Mouse (Mus musculus) forebrain, embryonic 12.5 days (tissue): ENCODE measurements around the gene Cerkl. TPM values are rescaled to one million over a fixed set of nuclear protein-coding genes. Genes with fewer than 3 reads are reported as not detected.
A peak's percentile ranks its signal among the peaks of the same experiment; 100 is the strongest.

Experiments used
- ATAC-seq: fragments of 200-750 bp; cut with Nextera tagmentation; 2 replicates; pipeline ENCODE4 v1.8.0; 2017; ENCODE audit warnings: moderate TSS enrichment; ENCODE audit not compliant: low FRiP score
- H3K27ac ChIP-seq: fragments of 300-500 bp; sonication (generic); 2 replicates; pipeline ENCODE4 v1.5.1; 2016; ENCODE audit warnings: mild to moderate bottlenecking
- H3K27me3 ChIP-seq: fragments of 300-500 bp; sonication (generic); 2 replicates; pipeline ENCODE4 v1.6.1; 2016; ENCODE audit warnings: mild to moderate bottlenecking
- H3K36me3 ChIP-seq: fragments of 300-500 bp; sonication (generic); replicated peaks from 2 replicates; pipeline ENCODE4 v1.6.1; 2016; ENCODE audit warnings: mild to moderate bottlenecking
- H3K4me1 ChIP-seq: fragments of 300-500 bp; sonication (generic); 2 replicates; pipeline ENCODE4 v1.6.1; 2016
- H3K4me2 ChIP-seq: fragments of 300-500 bp; sonication (generic); 2 replicates; pipeline ENCODE4 v1.6.1; 2016; ENCODE audit warnings: mild to moderate bottlenecking, moderate library complexity
- H3K4me3 ChIP-seq: fragments of 300-500 bp; sonication (generic); replicated peaks from 2 replicates; pipeline ENCODE4 v1.5.1; 2016; ENCODE audit warnings: mild to moderate bottlenecking
- H3K9ac ChIP-seq: fragments of 300-500 bp; sonication (generic); 2 replicates; pipeline ENCODE4 v1.6.1; 2016; ENCODE audit warnings: mild to moderate bottlenecking
- H3K9me3 ChIP-seq: fragments of 300-500 bp; sonication (generic); 2 replicates; pipeline ENCODE4 v1.6.1; 2016
- WGBS: fragments of 180-500 bp; shearing (Covaris S2); methylation state at CpG from one replicate; pipeline ENCODE4 v1.1.7; 2016; 5-methylcytosine and 5-hydroxymethylcytosine counted together
- polyA plus RNA-seq: library from polyadenylated mRNA; unstranded; fragments of >200 nt; fragmentation: Nextera tagmentation; extraction: Ambion mirVana; gene quantifications from 2 replicates; pipeline ENCODE4 v1.2.1, GENCODE M21; 2016

The Cerkl gene
- polyA plus RNA-seq, 1 experiment from 2014 or later, result 2.4 TPM

GRCm38 (mm10) chr2:79455646-79456045 is 939 bp downstream of the Cerkl start:
- Histone ChIP-seq H3K9ac (peak overlapping the region; percentile 60; the same call in 1 of the 2 replicates), H3K36me3 (no peaks in the 10 kb centered on the region), H3K27me3 (peaks cover 80% of the 10 kb centered on the region), H3K27ac (peak overlapping the region; percentile 78), H3K4me3 (peak overlapping the region; percentile 42), H3K4me1 (peaks cover 60% of the 10 kb centered on the region), H3K4me2 (peak overlapping the region; percentile 63), H3K9me3 (no peaks in the 10 kb centered on the region)
- no peak for ATAC-seq
- under 1% methylated on average over 10 of the region's 10 CpGs for WGBS

- Histone ChIP-seq H3K4me1 (peaks cover 53% of the 10 kb centered on the region), H3K4me2 (peak overlapping the region; percentile 63), H3K4me3 (peak overlapping the region; percentile 42), H3K36me3 (no peaks in the 10 kb centered on the region), H3K27me3 (peaks cover 74% of the 10 kb centered on the region), H3K9me3 (no peaks in the 10 kb centered on the region), H3K27ac (peak overlapping the region; percentile 78), H3K9ac (peak overlapping the region; percentile 60)
- no peak for ATAC-seq
- 8% methylated on average over 15 of the region's 15 CpGs for WGBS
Observed at GRCm38 (mm10) chr2:79454786-79455446, 1.7 kb downstream of the Cerkl start.

- Histone ChIP-seq H3K9ac (peak overlapping the region; percentile 60), H3K36me3 (no peaks in the 10 kb centered on the region), H3K27ac (peak overlapping the region; percentile 78), H3K4me2 (peak overlapping the region; percentile 63), H3K9me3 (no peaks in the 10 kb centered on the region), H3K4me1 (peaks cover 46% of the 10 kb centered on the region), H3K4me3 (peak overlapping the region; percentile 42), H3K27me3 (peaks cover 70% of the 10 kb centered on the region)
- ATAC-seq, result peak; percentile 36; the same call in 1 of the 2 replicates
- 3% methylated on average over 55 of the region's 55 CpGs for WGBS
Observed at GRCm38 (mm10) chr2:79453901-79454781, 2.4 kb downstream of the Cerkl start.

GRCm38 (mm10) chr2:79451438-79451837 is 5.1 kb downstream of the Cerkl start:
- Histone ChIP-seq H3K27ac (no peak overlapping the region), H3K9ac (no peak overlapping the region), H3K9me3 (no peaks in the 10 kb centered on the region), H3K4me3 (no peak overlapping the region), H3K4me1 (peaks cover 21% of the 10 kb centered on the region), H3K4me2 (no peak overlapping the region), H3K27me3 (peaks cover 43% of the 10 kb centered on the region), H3K36me3 (no peaks in the 10 kb centered on the region)
- ATAC-seq, result no peak
- WGBS, result 38% methylated on average over 5 of the region's 5 CpGs

GRCm38 (mm10) chr2:79450684-79451394 is 5.7 kb downstream of the Cerkl start:
- H3K4me1 ChIP-seq, result peaks cover 20% of the 10 kb centered on the region
- no peak overlapping the region for H3K27ac ChIP-seq
- no peak overlapping the region for H3K4me2 ChIP-seq
- no peak overlapping the region for H3K9ac ChIP-seq
- no peaks in the 10 kb centered on the region for H3K36me3 ChIP-seq
- peaks cover 39% of the 10 kb centered on the region for H3K27me3 ChIP-seq
- no peak overlapping the region for H3K4me3 ChIP-seq
- WGBS, result 59% methylated on average over 4 of the region's 4 CpGs
- no peak for ATAC-seq
- H3K9me3 ChIP-seq, result no peaks in the 10 kb centered on the region

- ATAC-seq, result no peak
- Histone ChIP-seq H3K4me2 (no peak overlapping the region), H3K36me3 (no peaks in the 10 kb centered on the region), H3K27ac (no peak overlapping the region), H3K27me3 (peaks cover 24% of the 10 kb centered on the region), H3K4me3 (no peak overlapping the region), H3K4me1 (peaks cover 7% of the 10 kb centered on the region), H3K9me3 (no peaks in the 10 kb centered on the region), H3K9ac (no peak overlapping the region)
- WGBS, result 56% methylated on average over 4 of the region's 4 CpGs
Observed at GRCm38 (mm10) chr2:79449371-79449770, 7.2 kb downstream of the Cerkl start.

GRCm38 (mm10) chr2:79447198-79447597 is 9.4 kb downstream of the Cerkl start:
- no peak for ATAC-seq
- 76% methylated on average over 1 of the region's 1 CpGs for WGBS
- peaks cover 16% of the 10 kb centered on the region for H3K27me3 ChIP-seq

GRCm38 (mm10) chr2:79443861-79444620 is 12.5 kb downstream of the Cerkl start:
- H3K27me3 ChIP-seq, result no peaks in the 10 kb centered on the region
- H3K4me1 ChIP-seq, result no peaks in the 10 kb centered on the region
- no peak overlapping the region for H3K9ac ChIP-seq
- H3K9me3 ChIP-seq, result no peaks in the 10 kb centered on the region
- no peaks in the 10 kb centered on the region for H3K36me3 ChIP-seq
- H3K4me3 ChIP-seq, result no peak overlapping the region
- ATAC-seq, result no peak
- WGBS, result 86% methylated on average over 3 of the region's 3 CpGs
- H3K27ac ChIP-seq, result no peak overlapping the region
- H3K4me2 ChIP-seq, result no peak overlapping the region

More at GRCm38 (mm10) chr2:79447198-79447597, 9.4 kb downstream of the Cerkl start:
- H3K9ac ChIP-seq, result no peak overlapping the region
- H3K4me3 ChIP-seq, result no peak overlapping the region
- H3K36me3 ChIP-seq, result no peaks in the 10 kb centered on the region
- H3K4me2 ChIP-seq, result no peak overlapping the region
- H3K27ac ChIP-seq, result no peak overlapping the region
- no peaks in the 10 kb centered on the region for H3K9me3 ChIP-seq
- no peaks in the 10 kb centered on the region for H3K4me1 ChIP-seq

GRCm38 (mm10) chr2:79443401-79443800 is 13.2 kb downstream of the Cerkl start:
- no peaks in the 10 kb centered on the region for H3K9me3 ChIP-seq
- H3K27me3 ChIP-seq, result no peaks in the 10 kb centered on the region
- ATAC-seq, result no peak
- no peaks in the 10 kb centered on the region for H3K36me3 ChIP-seq
- no peak overlapping the region for H3K9ac ChIP-seq
- H3K27ac ChIP-seq, result no peak overlapping the region
- no peak overlapping the region for H3K4me3 ChIP-seq
- 95% methylated on average over 2 of the region's 2 CpGs for WGBS
- H3K4me2 ChIP-seq, result no peak overlapping the region
- no peaks in the 10 kb centered on the region for H3K4me1 ChIP-seq

GRCm38 (mm10) chr2:79442906-79443305 is 13.7 kb downstream of the Cerkl start:
- ATAC-seq, result no peak
- WGBS, result 80% methylated on average over 6 of the region's 6 CpGs
- Histone ChIP-seq H3K4me1 (no peaks in the 10 kb centered on the region), H3K9ac (no peak overlapping the region), H3K9me3 (no peaks in the 10 kb centered on the region), H3K27ac (no peak overlapping the region), H3K4me2 (no peak overlapping the region), H3K36me3 (no peaks in the 10 kb centered on the region), H3K4me3 (no peak overlapping the region), H3K27me3 (no peaks in the 10 kb centered on the region)

- H3K4me3 ChIP-seq, result no peak overlapping the region
- no peaks in the 10 kb centered on the region for H3K27me3 ChIP-seq
- WGBS, result 90% methylated on average over 2 of the region's 2 CpGs
- ATAC-seq, result no peak
- no peaks in the 10 kb centered on the region for H3K36me3 ChIP-seq
- no peak overlapping the region for H3K9ac ChIP-seq
- H3K4me1 ChIP-seq, result no peaks in the 10 kb centered on the region
- H3K27ac ChIP-seq, result no peak overlapping the region
- H3K9me3 ChIP-seq, result no peaks in the 10 kb centered on the region
- H3K4me2 ChIP-seq, result no peak overlapping the region
Observed at GRCm38 (mm10) chr2:79442227-79442626, 14.4 kb downstream of the Cerkl start.

- no peak for ATAC-seq
- no peaks in the 10 kb centered on the region for H3K36me3 ChIP-seq
- H3K27ac ChIP-seq, result no peak overlapping the region
- H3K9ac ChIP-seq, result no peak overlapping the region
- H3K9me3 ChIP-seq, result no peaks in the 10 kb centered on the region
- peaks cover 11% of the 10 kb centered on the region for H3K4me1 ChIP-seq
- no peak overlapping the region for H3K4me2 ChIP-seq
- no peak overlapping the region for H3K4me3 ChIP-seq
- H3K27me3 ChIP-seq, result peaks cover 40% of the 10 kb centered on the region
Observed at GRCm38 (mm10) chr2:79430061-79430460, 26.5 kb downstream of the Cerkl start.
